Mouse (Mus musculus): ENCODE results near the gene H2afx. TPM values are rescaled to one million over a fixed set of nuclear protein-coding genes. Genes with fewer than 3 reads are reported as not detected.
A peak's percentile ranks its signal among the peaks of the same experiment; 100 is the strongest.
"Not testable (repeated sequence)": the region's sequence is repeated elsewhere in the genome, so short reads cannot be mapped to it uniquely, and the experiment has no call there.

The H2afx gene
- polyA plus RNA-seq, 1 experiment from 2014 or later, result 278 TPM

DNA sequence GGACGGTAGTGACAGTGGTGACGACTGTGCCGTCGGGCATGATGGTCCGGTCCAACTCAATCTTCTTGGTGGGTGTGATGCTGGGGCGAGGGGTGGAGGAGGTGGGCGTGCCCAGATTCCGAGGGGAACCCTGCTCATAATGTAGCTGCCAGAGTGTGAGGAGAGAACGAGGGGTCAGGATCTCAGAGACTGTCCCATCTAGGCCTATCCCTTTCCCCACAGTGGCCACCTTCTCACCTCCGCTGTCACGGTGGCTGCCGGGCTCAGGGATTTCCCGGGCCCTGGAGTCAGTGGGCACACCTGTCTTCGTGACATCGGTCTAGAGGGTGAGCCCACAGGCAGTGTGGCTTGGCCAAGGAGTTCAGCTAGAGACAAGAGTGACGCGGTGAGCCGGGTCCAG lies 19.6 kb upstream of the H2afx start:
- peaks cover 27% of the 10 kb centered on the region for H3K4me1 ChIP-seq (ENCODE audit: control insufficient read depth, insufficient read depth, low read length)
- H3K4me2 ChIP-seq (ENCODE audit: low read depth, low read length), result no peak overlapping the region
- WGBS, result 88% methylated on average over 18 of the region's 18 CpGs
- H3K27me3 ChIP-seq (replicated peaks; ENCODE audit: control insufficient read depth, insufficient read depth, low read length), result no peaks in the 10 kb centered on the region
- no peak for ATAC-seq
- H3K27ac ChIP-seq (ENCODE audit: low read length), result no peak overlapping the region
- H3K9ac ChIP-seq (ENCODE audit: low read depth, low read length), result no peak overlapping the region
- H3K4me3 ChIP-seq (ENCODE audit: low read length), result no peak overlapping the region
- H3K36me3 ChIP-seq (ENCODE audit: control insufficient read depth, insufficient read depth, low read length), result peaks cover 10% of the 10 kb centered on the region; the same call in 1 of the 2 replicates
- H3K9me3 ChIP-seq (ENCODE audit: control insufficient read depth, low read length), result no peaks in the 10 kb centered on the region

GRCm38 (mm10) chr9:44317452-44317851 lies 17.0 kb upstream of the H2afx start:
- H3K27ac ChIP-seq (ENCODE audit: low read length), result no peak overlapping the region
- no peak overlapping the region; the same call in 1 of the 2 replicates for H3K4me2 ChIP-seq (ENCODE audit: low read depth, low read length)
- H3K4me3 ChIP-seq (ENCODE audit: low read length), result 0 out of 2 replicates have a peak overlapping the region, but pooled peaks have one; percentile 90
- peaks cover 10% of the 10 kb centered on the region; the same call in 1 of the 2 replicates for H3K36me3 ChIP-seq (ENCODE audit: control insufficient read depth, insufficient read depth, low read length)
- WGBS, result 71% methylated on average over 4 of the region's 4 CpGs
- H3K9ac ChIP-seq (ENCODE audit: low read depth, low read length), result no peak overlapping the region
- ATAC-seq, result no peak
- H3K4me1 ChIP-seq (ENCODE audit: control insufficient read depth, insufficient read depth, low read length), result peaks cover 18% of the 10 kb centered on the region
- H3K9me3 ChIP-seq (ENCODE audit: control insufficient read depth, low read length), result no peaks in the 10 kb centered on the region
- no peaks in the 10 kb centered on the region for H3K27me3 ChIP-seq (replicated peaks; ENCODE audit: control insufficient read depth, insufficient read depth, low read length)

DNA sequence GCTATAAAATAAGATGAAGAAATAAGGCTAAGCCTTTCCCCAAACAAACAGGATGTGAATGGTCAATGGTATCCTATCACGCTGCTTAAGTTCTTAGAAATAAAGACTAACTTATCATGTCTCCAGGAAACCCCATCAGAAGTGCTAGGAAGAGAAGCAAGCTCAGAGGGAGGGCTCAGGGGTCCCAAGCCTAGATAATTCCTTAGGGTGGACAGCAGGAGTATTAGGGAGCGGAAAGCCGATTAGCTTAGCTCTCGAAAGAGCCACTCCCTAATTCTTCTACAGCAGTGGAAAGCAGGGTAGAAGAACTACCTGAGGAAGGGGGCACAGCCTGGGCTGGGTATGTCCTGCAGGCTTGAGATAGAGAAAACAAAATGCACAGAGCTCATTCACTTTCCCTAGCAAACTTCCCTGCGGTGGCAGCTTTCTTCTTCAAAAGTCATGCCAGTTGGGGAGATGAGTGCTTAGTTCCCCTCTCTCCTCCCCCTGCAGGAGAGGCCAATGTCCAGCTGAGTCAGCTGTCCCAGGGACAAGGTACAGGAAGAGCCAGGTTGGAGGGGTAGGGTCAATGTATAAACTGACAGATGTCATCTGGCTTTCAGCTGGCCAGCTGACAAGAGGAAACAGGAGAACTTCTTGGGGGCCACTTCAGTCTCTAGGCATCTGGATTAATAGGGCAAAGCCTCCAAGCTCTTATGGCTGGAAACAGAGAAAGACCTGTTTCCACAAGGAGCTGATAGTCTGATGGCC lies 16.2 kb upstream of the H2afx start:
- Histone ChIP-seq H3K36me3 (ENCODE audit: control insufficient read depth, insufficient read depth, low read length) (peaks cover 8% of the 10 kb centered on the region; the same call in 1 of the 2 replicates), H3K27ac (ENCODE audit: low read length) (peak overlapping the region; percentile 78), H3K9ac (ENCODE audit: low read depth, low read length) (peak overlapping the region; percentile 86), H3K4me1 (ENCODE audit: control insufficient read depth, insufficient read depth, low read length) (peaks cover 18% of the 10 kb centered on the region), H3K4me2 (ENCODE audit: low read depth, low read length) (peak overlapping the region; percentile 88), H3K4me3 (ENCODE audit: low read length) (peak overlapping the region; percentile 90), H3K27me3 (replicated peaks; ENCODE audit: control insufficient read depth, insufficient read depth, low read length) (no peaks in the 10 kb centered on the region), H3K9me3 (ENCODE audit: control insufficient read depth, low read length) (no peaks in the 10 kb centered on the region)
- peak; percentile 54 for ATAC-seq
- whole genome bisulfite sequencing, result 56% methylated on average over 5 of the region's 5 CpGs

DNA sequence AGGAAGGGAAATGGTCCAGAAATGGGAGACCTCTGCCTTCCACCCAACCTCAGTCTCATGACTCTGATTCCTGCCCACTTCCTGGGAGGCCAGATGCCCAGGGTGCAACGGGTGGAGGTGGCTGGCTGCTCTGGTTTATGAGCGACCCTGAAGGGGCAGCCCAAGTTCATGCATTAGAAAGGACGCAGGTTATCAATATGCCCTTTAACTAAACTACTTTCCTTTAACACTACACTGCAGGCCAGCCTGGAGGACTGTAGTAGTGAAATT lies 15.7 kb upstream of the H2afx start:
- no peak for ATAC-seq

DNA sequence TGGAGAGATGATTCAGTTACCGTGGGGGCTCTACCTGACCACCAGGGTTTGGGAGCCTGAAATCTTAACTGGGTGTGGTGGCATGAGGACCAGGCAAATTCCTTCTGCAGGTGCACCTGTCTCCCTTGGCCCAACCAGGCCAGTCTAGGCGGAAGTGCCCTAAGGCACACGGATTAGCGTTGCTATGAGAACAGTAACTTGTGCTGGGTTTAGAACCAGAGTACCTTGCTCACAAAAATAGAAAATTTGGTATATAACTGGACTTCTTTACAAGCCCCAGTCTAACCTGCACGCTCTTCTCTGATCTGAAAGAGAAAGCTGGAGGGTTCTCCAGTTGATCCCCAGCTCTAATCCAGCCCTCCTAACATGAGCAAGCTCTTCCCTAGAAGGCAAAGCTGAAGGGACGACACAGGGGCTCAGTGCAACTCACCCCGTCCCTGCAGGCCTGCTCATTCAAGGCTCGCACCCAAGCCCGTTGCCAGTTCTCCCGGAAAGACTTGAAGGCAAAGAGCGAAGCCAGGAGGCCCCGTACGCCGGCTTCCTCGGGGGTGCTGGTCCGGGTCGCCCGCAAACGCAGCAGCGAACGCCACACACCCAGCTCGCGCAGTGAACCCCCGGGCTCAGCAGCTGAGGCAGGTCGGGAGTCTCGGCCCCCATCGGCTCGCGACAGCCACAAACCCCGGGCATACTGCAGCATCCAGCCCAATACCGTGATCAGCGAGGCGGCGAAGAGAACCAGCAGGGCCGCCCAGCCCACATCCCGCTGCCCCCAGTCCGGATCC lies 15.2 kb upstream of the H2afx start:
- Histone ChIP-seq H3K9me3 (ENCODE audit: control insufficient read depth, low read length) (no peaks in the 10 kb centered on the region), H3K4me3 (ENCODE audit: low read length) (peak overlapping the region; percentile 90), H3K27me3 (replicated peaks; ENCODE audit: control insufficient read depth, insufficient read depth, low read length) (no peaks in the 10 kb centered on the region), H3K36me3 (ENCODE audit: control insufficient read depth, insufficient read depth, low read length) (0 out of 2 replicates have a peak, but pooled peaks cover 3% of the 10 kb centered on the region), H3K27ac (ENCODE audit: low read length) (peak overlapping the region; percentile 78), H3K9ac (ENCODE audit: low read depth, low read length) (peak overlapping the region; percentile 86), H3K4me1 (ENCODE audit: control insufficient read depth, insufficient read depth, low read length) (peaks cover 18% of the 10 kb centered on the region), H3K4me2 (ENCODE audit: low read depth, low read length) (peak overlapping the region; percentile 88)
- ATAC-seq, result peak; percentile 16; the same call in 1 of the 2 replicates
- 3% methylated on average over 37 of the region's 37 CpGs for WGBS

More for the DNA sequence above, 15.7 kb upstream of the H2afx start:
- H3K27ac ChIP-seq (ENCODE audit: low read length), result peak overlapping the region; percentile 78
- peaks cover 18% of the 10 kb centered on the region for H3K4me1 ChIP-seq (ENCODE audit: control insufficient read depth, insufficient read depth, low read length)
- H3K36me3 ChIP-seq (ENCODE audit: control insufficient read depth, insufficient read depth, low read length), result 0 out of 2 replicates have a peak, but pooled peaks cover 3% of the 10 kb centered on the region
- 32% methylated on average over 3 of the region's 3 CpGs for WGBS
- peak overlapping the region; percentile 86 for H3K9ac ChIP-seq (ENCODE audit: low read depth, low read length)
- peak overlapping the region; percentile 88 for H3K4me2 ChIP-seq (ENCODE audit: low read depth, low read length)
- H3K9me3 ChIP-seq (ENCODE audit: control insufficient read depth, low read length), result no peaks in the 10 kb centered on the region
- peak overlapping the region; percentile 90 for H3K4me3 ChIP-seq (ENCODE audit: low read length)
- H3K27me3 ChIP-seq (replicated peaks; ENCODE audit: control insufficient read depth, insufficient read depth, low read length), result no peaks in the 10 kb centered on the region

DNA sequence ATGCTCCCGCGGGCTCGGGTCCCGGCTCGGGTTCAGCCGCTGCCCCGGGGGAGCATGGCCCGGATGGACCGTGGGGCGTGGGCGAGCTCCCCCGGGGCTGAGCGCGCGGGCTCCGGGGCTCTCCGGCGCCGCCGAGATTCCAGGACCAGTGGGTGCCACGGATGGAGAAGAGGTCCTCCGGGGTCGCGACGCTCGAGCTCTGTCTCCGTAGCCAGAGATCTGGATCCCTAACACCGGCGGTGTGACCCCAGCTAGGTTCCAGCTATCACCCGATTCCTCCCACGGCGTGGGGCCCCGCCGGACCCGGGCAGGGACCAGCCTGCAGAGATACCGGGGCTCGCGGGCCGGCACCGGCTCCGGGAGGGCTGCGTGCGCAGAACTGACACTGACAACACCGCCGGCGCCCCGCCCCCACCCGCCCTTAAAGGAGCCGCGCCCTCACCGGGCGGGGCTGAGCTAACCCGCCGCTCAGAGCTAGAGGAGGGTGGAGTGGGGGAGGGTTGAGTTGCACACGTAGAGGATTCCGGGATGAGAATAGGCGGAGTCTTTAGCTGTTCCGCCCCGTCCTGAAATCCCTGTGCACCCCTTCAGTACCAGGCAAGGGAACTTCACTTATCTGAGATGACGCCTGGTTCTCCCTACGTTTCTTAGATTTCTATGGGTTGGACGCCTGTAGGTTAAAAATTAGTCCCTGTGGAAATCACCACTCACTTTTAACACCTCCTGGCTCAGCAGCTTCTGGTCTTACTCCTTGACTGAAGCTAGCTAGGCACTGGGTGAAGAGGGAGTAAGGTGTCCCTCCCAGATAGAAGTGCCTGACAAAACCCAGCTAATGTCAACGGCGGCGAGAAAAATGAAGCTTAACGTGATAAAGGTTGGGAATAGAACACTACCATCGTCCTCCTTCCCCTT lies 14.4 kb upstream of the H2afx start, which contains the start of gene C2cd2l:
Gene C2cd2l (minus strand): TSS at position 399 of the 912 bp plus-strand sequence.
- peak within 1 kb of the TSS; percentile 88 for H3K4me2 ChIP-seq (ENCODE audit: low read depth, low read length)
- H3K36me3 ChIP-seq (ENCODE audit: control insufficient read depth, insufficient read depth, low read length), result 0 out of 2 replicates have a peak, but pooled peaks cover 3% of the 10 kb centered on the region
- peaks cover 18% of the 10 kb centered on the region for H3K4me1 ChIP-seq (ENCODE audit: control insufficient read depth, insufficient read depth, low read length)
- H3K4me3 ChIP-seq (ENCODE audit: low read length), result peak within 1 kb of the TSS; percentile 90
- H3K9me3 ChIP-seq (ENCODE audit: control insufficient read depth, low read length), result no peaks in the 10 kb centered on the region
- peak; percentile 97 for ATAC-seq
- no peaks in the 10 kb centered on the region for H3K27me3 ChIP-seq (replicated peaks; ENCODE audit: control insufficient read depth, insufficient read depth, low read length)
- WGBS, result under 1% methylated on average over 66 of the region's 67 CpGs
- peak within 1 kb of the TSS; percentile 86 for H3K9ac ChIP-seq (ENCODE audit: low read depth, low read length)
- peak within 1 kb of the TSS; percentile 78 for H3K27ac ChIP-seq (ENCODE audit: low read length)

DNA sequence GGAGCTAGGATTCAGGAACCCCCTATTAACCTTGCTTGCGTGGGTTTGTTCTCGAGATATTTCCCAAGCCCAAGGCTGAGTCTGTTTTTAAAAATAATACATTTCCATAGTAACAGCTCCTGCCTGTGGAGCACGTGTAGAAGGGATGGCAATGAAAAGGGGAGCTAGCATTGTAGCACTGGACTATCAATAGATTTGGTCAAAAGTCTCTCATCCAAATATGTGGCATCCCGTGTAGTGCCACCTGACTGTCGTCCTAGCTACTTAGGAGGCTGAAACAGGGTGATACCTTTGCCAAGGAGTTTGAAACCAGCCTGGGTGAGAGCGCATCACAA lies 13.7 kb upstream of the H2afx start:
- Histone ChIP-seq H3K9me3 (ENCODE audit: control insufficient read depth, low read length) (no peaks in the 10 kb centered on the region), H3K36me3 (ENCODE audit: control insufficient read depth, insufficient read depth, low read length) (0 out of 2 replicates have a peak, but pooled peaks cover 3% of the 10 kb centered on the region), H3K4me1 (ENCODE audit: control insufficient read depth, insufficient read depth, low read length) (peaks cover 19% of the 10 kb centered on the region), H3K4me3 (ENCODE audit: low read length) (peak overlapping the region; percentile 90), H3K9ac (ENCODE audit: low read depth, low read length) (peak overlapping the region; percentile 54), H3K27ac (ENCODE audit: low read length) (peak overlapping the region; percentile 66), H3K27me3 (replicated peaks; ENCODE audit: control insufficient read depth, insufficient read depth, low read length) (no peaks in the 10 kb centered on the region), H3K4me2 (ENCODE audit: low read depth, low read length) (peak overlapping the region; percentile 74)
- 22% methylated on average over 6 of the region's 6 CpGs for WGBS
- peak; percentile 2; the same call in 1 of the 2 replicates for ATAC-seq

GRCm38 (mm10) chr9:44323656-44324055 lies 10.8 kb upstream of the H2afx start:
- H3K36me3 ChIP-seq (ENCODE audit: control insufficient read depth, insufficient read depth, low read length); H3K27me3 ChIP-seq (replicated peaks; ENCODE audit: control insufficient read depth, insufficient read depth, low read length); H3K4me2 ChIP-seq (ENCODE audit: low read depth, low read length); H3K4me3 ChIP-seq (ENCODE audit: low read length); H3K9ac ChIP-seq (ENCODE audit: low read depth, low read length); ATAC-seq; H3K9me3 ChIP-seq (ENCODE audit: control insufficient read depth, low read length); H3K27ac ChIP-seq (ENCODE audit: low read length): not testable (repeated sequence)
- peaks cover 18% of the 10 kb centered on the region for H3K4me1 ChIP-seq (ENCODE audit: control insufficient read depth, insufficient read depth, low read length)
- 79% methylated on average over 4 of the region's 4 CpGs for WGBS
